Mouse (Mus musculus): ENCODE measurements around the gene Mcfd2. TPM values are rescaled to one million over a fixed set of nuclear protein-coding genes. Genes with fewer than 3 reads are reported as not detected.

Gene Mcfd2
- total RNA-seq, 2 experiments from 2014 or later: 56.6 to 60.0 TPM

GRCm38 (mm10) chr17:87287197-87287777 lies 21.6 kb upstream of the Mcfd2 start:
- no peak overlapping the region for H3K4me3 ChIP-seq
- TF ChIP-seq CTCF (IDR thresholded peaks at IDR 0.05): no peak
- no peak overlapping the region for H3K27ac ChIP-seq
- no peak for DNase-seq (ENCODE audit: extremely low spot score in 1 of 2, low spot score in 2 of 2)
- intact Hi-C loops (cut with DNase I): no loop called here

DNA sequence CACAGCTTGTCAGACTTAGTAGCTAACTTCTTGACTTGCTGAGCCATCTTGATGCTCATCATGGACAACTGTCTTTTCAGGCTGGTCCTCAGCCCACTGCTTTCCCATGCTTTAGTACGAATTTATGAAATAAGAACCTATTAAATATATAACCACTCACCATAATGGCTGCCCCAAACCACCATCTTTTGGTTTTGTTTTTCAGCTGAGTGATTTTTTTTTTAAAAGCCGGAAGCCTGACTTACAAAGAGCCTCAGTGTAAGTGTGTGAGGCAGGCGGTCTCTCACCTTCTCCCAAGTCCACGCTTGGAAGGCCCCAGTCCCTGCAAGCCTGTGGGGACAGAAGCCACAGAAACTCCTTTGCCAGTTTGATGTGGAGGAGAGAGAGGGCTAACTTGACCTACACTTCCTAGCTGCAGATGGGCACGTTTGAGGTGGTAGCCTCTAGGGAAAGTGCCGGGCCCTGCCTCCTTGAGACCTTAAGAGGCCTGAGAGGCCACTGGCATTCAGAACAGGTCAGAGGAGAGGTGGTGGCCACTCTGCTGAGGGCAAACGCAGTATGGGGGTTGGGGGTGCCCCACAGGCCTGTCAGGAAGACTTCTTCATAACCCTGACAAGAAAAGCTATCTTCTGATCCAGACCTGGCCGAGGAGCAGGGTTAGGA lies 20.9 kb upstream of the Mcfd2 start:
- DNase-seq (ENCODE audit: extremely low spot score in 1 of 2, low spot score in 2 of 2): no peak
- Histone ChIP-seq H3K4me3 (no peak overlapping the region), H3K27ac (no peak overlapping the region)
- no peak for TF ChIP-seq CTCF (IDR thresholded peaks at IDR 0.05)
- intact Hi-C loops (cut with DNase I): no loop called here

DNA sequence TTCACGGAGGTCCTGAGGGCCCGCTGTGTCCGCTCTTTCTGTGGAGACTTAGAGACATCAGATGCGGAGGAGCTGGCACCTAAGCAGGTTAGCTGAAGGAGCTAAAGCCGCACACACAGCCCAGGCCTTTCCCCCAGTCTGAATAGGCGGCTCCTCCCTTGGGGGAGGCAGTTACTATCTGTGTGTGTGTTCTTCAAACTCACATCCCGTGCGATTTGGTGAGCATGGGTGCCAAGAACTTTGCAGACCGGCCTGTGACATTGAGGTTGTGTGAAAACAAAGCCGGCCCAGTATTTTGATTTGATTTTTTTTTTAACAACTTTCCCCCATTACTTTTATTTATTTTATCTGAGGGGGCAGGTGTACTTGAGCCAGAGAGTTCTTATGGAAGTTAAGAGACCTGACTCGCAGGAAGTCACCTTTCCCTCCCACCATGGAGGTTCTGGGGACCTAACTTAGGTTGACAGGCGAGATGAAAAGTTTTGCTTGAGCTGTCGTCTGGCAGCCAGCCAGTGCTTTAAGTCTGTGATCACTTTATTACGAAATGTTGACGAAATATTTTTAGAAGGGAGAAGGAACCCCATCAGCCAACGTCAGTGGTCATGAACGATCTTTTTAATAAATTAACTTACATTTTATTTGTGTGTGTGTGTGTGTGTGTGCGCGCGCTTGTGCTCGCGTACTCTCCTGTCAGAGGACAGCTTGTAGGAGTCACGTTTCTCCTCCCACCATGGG lies 20.2 kb upstream of the Mcfd2 start:
- no peak for DNase-seq (ENCODE audit: extremely low spot score in 1 of 2, low spot score in 2 of 2)
- intact Hi-C loops (cut with DNase I): no loop called here
- Histone ChIP-seq H3K27ac (no peak overlapping the region), H3K4me3 (no peak overlapping the region)
- TF ChIP-seq CTCF (IDR thresholded peaks at IDR 0.05): no peak

GRCm38 (mm10) chr17:87284482-87285040 lies 18.8 kb upstream of the Mcfd2 start:
- no peak for DNase-seq (ENCODE audit: extremely low spot score in 1 of 2, low spot score in 2 of 2)
- no peak overlapping the region for H3K4me3 ChIP-seq
- TF ChIP-seq CTCF (IDR thresholded peaks at IDR 0.05): no peak
- intact Hi-C loops (cut with DNase I): no loop called here
- no peak overlapping the region for H3K27ac ChIP-seq

DNA sequence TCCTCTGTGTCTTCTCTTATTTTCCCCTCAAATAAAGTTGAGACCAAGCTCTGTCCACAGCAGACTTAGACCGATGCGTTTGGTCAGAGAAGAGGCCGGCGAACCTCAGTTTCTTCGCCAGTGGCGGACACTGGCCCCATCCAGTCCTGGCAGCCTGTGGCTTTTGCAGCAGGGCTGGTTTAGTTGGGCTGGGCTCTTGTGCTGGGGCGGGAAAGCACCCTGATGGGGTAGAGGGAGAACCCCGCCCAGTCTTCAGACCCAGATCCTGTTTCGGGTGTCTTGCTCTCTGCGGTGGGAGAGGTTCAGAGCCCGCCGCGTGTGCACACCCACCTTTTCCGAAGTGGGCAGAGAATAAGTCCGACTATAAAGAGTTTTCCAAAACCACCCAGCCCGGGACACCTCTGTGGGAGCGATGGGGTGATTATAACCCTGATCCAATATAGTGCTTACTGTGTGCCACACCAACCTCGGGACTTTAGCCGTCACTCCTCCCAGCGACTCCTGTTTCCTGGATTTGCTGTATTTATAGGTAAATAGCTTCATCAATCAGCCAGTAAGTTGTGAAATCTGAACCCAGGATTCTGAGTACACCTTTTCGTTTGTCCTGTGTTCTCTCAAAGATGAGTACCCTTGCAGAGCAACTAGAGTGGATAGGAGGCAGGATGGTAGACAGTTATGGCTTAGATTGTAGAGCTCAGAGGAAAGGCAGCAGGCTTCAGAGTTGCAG lies 18.2 kb upstream of the Mcfd2 start:
- no peak overlapping the region for H3K27ac ChIP-seq
- no peak for TF ChIP-seq CTCF (IDR thresholded peaks at IDR 0.05)
- no peak for DNase-seq (ENCODE audit: extremely low spot score in 1 of 2, low spot score in 2 of 2)
- peak overlapping the region; percentile 92 for H3K4me3 ChIP-seq
- intact Hi-C loops (cut with DNase I): no loop called here

DNA sequence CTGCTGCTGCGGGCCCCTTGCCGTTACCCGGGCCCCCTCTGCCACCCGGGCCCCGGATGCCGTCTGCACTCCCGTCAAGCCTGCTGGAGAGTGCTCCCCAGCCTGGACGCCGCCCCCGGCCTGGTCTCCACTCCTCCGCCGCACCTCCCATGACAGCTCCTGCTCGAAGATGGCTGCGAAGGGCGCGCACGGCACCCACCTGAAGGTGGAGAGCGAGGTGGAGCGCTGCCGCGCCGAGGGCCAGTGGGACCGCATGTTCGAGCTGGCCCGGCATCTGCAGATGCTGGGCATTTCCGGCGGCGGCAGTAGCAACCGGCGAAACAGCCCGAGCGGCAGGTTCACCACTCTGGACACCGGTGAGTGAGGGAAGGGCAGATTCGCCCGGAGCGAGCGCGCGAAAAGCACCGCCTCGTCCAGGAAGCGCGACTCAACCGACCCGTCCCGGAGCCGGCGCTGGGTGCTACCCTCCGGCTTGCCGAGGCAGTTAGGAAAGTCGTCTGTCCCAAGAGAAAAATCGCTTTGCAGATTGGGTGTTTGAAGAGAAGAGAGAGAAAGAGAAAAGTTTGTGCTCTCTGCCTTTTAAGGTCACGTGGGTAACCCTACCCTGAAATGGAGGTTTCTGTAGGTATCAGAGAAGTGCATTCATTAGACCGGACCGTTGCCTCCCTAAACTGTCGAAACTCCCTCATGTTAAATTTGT lies 17.5 kb upstream of the Mcfd2 start:
- no peak for TF ChIP-seq CTCF (IDR thresholded peaks at IDR 0.05)
- peak; percentile 54 for DNase-seq (ENCODE audit: extremely low spot score in 1 of 2, low spot score in 2 of 2)
- intact Hi-C loops (cut with DNase I): no loop called here
- Histone ChIP-seq H3K27ac (peak overlapping the region; percentile 84), H3K4me3 (peak overlapping the region; percentile 92)

- peak; percentile 95 to 96 for DNase-seq (ENCODE audit: extremely low spot score in 1 of 2, low spot score in 2 of 2)
- H3K27ac ChIP-seq: peak within 1 kb of the TSS; percentile 84
- intact Hi-C loops (cut with DNase I): loop anchor here (1.0 kb wide), 1 partner anchor 16 kb away; no protein-coding TSS in a partner anchor
- H3K4me3 ChIP-seq: peak within 1 kb of the TSS; percentile 92
- no peak for TF ChIP-seq CTCF (IDR thresholded peaks at IDR 0.05)
Measured at GRCm38 (mm10) chr17:87282706-87283053, 16.9 kb upstream of the Mcfd2 start, which contains the start of gene Ttc7. Ttc7 (plus strand) TSS chr17:87282886.

DNA sequence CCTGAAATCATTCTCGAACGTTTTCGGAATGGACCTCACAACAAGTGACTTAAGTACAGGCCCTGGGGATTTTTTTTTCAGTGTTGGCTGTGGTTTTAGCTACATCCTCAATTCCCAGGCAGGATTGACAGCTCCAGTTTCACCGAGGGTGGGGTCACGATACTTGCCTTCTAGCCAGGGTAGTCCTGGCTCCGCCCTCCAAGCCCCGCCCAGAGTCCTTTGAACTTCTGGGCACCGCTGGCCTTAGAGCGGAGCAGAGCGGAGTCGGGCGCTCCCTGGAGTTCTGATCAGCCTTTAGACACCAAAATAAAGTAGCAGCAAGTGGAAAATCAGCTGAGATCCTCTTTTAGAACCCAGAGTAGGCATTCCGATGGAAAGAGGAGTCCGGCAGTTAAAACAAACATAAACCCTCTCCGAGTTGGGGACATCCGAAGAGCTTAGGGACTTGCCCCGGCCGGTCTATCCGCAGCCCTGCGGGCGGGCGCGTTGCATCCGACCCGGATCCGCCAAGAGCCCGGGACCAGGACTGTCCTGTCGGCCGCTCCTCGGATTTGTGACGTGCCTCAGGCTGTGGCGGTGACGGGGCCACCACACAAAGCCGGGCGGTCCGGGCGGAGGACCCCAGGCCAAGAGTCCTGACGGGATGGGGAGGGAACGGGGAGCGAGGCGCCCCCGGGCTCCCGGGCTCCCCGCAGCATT lies 16.4 kb upstream of the Mcfd2 start:
- intact Hi-C loops (cut with DNase I): loop anchor here (1.0 kb wide), 1 partner anchor 16 kb away; no protein-coding TSS in a partner anchor

DNA sequence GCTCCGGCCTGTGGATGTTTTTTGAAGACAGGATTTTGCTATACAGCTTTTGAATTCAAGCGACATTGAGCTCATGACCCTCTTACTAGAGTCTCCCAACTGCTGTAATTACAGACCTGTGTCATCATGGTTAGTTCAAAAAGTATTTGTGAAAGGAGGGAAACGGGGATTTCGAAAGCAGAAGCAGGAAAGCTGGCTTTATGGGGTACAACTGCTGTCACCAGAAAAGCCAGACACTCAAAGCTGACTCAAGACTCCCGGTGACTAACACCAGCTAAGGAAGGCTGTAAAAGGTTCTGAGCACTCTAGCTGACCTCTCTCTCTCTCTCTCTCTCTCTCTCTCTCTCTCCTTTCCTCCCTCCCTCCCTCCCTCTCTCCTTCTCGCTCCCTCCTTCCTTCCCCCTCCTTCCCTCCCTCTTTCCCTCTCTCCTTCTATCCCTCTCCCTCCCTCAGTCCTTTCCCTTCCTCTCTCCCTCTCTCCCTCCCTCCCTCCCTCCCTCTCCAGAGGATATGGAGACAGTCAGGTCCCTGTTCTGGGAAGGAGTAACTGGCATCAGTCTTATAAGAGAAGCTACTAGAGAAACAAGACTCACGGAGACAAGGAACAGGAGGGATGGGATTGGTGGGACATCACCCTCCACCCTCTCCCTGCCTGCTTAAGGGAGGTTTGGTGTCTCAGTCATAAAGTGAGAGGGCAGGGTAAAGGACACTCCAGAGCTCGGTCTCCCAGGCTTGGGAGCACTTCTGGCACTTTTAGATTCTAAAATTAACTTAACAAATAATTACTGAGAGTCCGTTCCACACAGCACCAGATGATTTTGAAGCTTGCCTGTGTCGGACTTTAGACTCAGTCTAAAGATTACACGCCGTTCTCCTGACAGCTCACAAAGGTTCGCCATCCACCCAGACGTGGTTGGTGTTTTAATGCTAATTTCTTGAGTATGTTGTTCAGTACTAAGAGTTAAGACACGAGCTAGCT lies 9.9 kb upstream of the Mcfd2 start:
- intact Hi-C loops (cut with DNase I): no loop called here
- no peak overlapping the region for H3K4me3 ChIP-seq
- DNase-seq (ENCODE audit: extremely low spot score in 1 of 2, low spot score in 2 of 2): no peak
- H3K27ac ChIP-seq: no peak overlapping the region
- no peak for TF ChIP-seq CTCF (IDR thresholded peaks at IDR 0.05)

More for the DNA sequence above, 16.4 kb upstream of the Mcfd2 start:
- peak overlapping the region; percentile 92 for H3K4me3 ChIP-seq
- peak; percentile 54 to 76 for DNase-seq (ENCODE audit: extremely low spot score in 1 of 2, low spot score in 2 of 2)
- H3K27ac ChIP-seq: peak overlapping the region; percentile 84
- TF ChIP-seq CTCF (IDR thresholded peaks at IDR 0.05): no peak
